Mouse (Mus musculus) limb, embryonic 10.5 days (tissue): ENCODE results near the gene Selenop. TPM values are rescaled to one million over a fixed set of nuclear protein-coding genes. Genes with fewer than 3 reads are reported as not detected.
A peak's percentile ranks its signal among the peaks of the same experiment; 100 is the strongest.
"Not testable (repeated sequence)": the region's sequence is repeated elsewhere in the genome, so short reads cannot be mapped to it uniquely, and the experiment has no call there.

Experiments
- DNase-seq: peaks from one replicate; pipeline ENCODE4 v3.0.0-alpha.2; 2017; ENCODE audit warnings: low spot score
- H3K27ac ChIP-seq: fragments of 300-500 bp; sonication (generic); 2 replicates; pipeline ENCODE4 v1.5.1; 2016; ENCODE audit warnings: mild to moderate bottlenecking
- H3K27me3 ChIP-seq: fragments of 300-500 bp; sonication (generic); 2 replicates; pipeline ENCODE4 v1.6.1; 2016; ENCODE audit warnings: low read depth, mild to moderate bottlenecking; ENCODE audit not compliant: poor library complexity, severe bottlenecking
- H3K36me3 ChIP-seq: fragments of 300-500 bp; sonication (generic); 2 replicates; pipeline ENCODE4 v1.6.1; 2016; ENCODE audit warnings: mild to moderate bottlenecking, moderate library complexity
- H3K4me1 ChIP-seq: fragments of 300-500 bp; sonication (generic); 2 replicates; pipeline ENCODE4 v1.6.1; 2016
- H3K4me3 ChIP-seq: fragments of 300-500 bp; sonication (generic); 2 replicates; pipeline ENCODE4 v1.5.1; 2016; ENCODE audit warnings: mild to moderate bottlenecking, moderate library complexity
- H3K9me3 ChIP-seq: fragments of 300-500 bp; sonication (generic); replicated peaks from 2 replicates; pipeline ENCODE4 v1.6.1; 2016; ENCODE audit warnings: mild to moderate bottlenecking
- WGBS: fragments of 180-500 bp; shearing (Covaris S2); methylation state at CpG from one replicate; pipeline ENCODE4 v1.1.7; 2016; 5-methylcytosine and 5-hydroxymethylcytosine counted together
- polyA plus RNA-seq: library from polyadenylated mRNA; unstranded; fragments of >200 nt; fragmentation: Nextera tagmentation; extraction: Ambion mirVana; gene quantifications from 2 replicates; pipeline ENCODE4 v1.2.1, GENCODE M21; 2016

Gene Selenop
- 26.6 and 32.4 TPM in 2 replicates for polyA plus RNA-seq

DNA sequence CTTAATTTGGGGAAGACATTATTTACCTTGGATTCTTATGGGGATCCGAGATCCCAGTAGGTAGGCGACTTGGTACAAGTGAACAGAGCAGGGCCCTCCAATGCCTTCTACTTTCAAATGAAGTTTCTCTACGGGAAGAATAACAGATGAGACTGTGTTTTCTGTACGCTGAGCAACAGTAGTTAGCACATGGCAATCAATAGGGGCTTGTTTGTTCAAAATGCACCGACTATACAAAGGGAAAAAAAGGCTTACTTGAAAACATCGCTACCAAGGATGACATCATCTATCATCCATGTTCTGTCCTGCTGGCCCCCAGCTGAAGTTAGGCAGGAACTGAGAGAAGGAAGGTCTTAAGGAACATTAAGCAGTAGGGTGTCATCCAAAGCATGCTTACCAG is at the start of gene Selenop:
Gene Selenop (plus strand): TSS at position 301 of the 400 bp plus-strand sequence.
- no peaks in the 10 kb centered on the region for H3K9me3 ChIP-seq
- no peaks in the 10 kb centered on the region for H3K36me3 ChIP-seq
- peaks cover 28% of the 10 kb centered on the region for H3K4me1 ChIP-seq
- 90% methylated on average over 6 of the region's 6 CpGs for WGBS
- no peak within 1 kb of the TSS for H3K4me3 ChIP-seq
- DNase-seq, result no peak
- H3K27ac ChIP-seq, result peak within 1 kb of the TSS; percentile 89
- no peaks in the 10 kb centered on the region for H3K27me3 ChIP-seq

DNA sequence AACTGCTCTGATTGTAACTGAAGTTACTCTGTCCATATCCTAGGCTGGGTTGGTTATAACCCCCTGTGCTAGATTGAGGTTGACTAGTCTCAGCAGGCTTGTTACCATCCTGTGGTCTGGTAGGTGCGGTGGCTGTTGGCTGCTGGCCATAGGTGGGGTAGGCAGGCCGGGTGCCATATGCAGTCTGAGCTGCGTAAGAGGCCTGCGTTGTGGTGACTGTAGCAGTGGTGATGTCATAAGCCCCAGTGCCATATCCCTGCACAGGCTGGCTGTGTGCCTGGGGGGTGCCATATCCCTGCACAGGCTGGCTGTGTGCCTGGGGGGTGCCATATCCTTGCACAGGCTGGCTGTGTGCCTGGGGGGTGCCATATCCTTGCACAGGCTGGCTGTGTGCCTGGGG is 49.7 kb upstream of the Selenop start:
- H3K36me3 ChIP-seq, H3K27ac ChIP-seq, H3K27me3 ChIP-seq, H3K9me3 ChIP-seq, H3K4me3 ChIP-seq, DNase-seq, H3K4me1 ChIP-seq: not testable (repeated sequence)
- WGBS, result 99% methylated on average over 4 of the region's 4 CpGs

DNA sequence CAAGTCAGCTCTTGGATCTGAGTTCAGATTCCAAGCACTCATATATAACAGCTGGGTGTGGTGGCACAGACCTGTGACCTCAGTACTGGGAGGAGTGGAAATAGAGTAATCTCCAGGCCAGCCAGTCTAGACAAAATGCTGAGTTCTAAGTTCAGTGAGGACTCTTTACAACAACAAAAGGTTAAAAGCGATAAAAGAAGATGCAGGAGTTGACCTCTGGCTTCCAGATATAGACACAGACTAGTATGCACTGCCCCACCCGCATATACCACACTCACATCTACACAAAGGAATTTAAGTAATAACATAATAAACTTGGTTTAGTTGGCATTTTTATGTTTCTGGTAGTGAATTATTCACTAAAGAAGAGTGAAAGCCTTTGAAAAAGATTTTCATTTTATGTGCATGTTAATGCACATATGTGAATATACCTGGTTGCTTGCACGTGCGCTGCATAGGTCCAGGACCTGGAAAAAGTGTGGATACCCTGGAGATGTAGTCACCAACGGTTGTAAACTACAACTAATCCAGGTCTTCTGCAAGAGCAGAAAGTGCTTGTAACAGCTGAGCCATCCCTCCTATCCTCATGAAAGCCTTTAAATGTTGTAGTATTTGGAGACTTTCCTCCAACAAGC is 45.4 kb upstream of the Selenop start:
- peaks cover 7% of the 10 kb centered on the region; the same call in 1 of the 2 replicates for H3K4me1 ChIP-seq
- no peaks in the 10 kb centered on the region for H3K27me3 ChIP-seq
- H3K36me3 ChIP-seq, result no peaks in the 10 kb centered on the region
- DNase-seq, result no peak
- WGBS, result 89% methylated on average over 5 of the region's 5 CpGs
- no peak overlapping the region for H3K27ac ChIP-seq
- no peak overlapping the region for H3K4me3 ChIP-seq
- H3K9me3 ChIP-seq, result no peaks in the 10 kb centered on the region

DNA sequence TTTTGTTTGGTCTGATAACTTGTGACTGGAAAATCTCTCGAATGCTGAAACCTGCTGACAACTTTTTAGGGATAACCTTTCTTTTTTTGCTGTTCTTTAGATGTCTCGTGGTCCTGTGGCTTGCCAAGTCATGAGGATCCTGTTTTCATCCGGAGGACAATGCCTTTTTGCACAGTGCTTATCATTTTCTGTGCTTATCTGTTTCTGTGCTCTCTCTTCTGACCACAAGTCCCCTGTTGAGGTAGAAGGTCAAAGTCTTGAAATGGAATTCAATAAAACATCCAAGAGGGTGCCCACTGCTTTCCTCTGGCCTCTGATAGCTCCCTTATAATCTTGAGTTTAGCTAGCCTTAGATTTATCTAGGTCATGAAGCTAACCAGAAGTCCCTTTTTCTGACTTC is 41.8 kb upstream of the Selenop start:
- no peaks in the 10 kb centered on the region for H3K27me3 ChIP-seq
- no peaks in the 10 kb centered on the region for H3K9me3 ChIP-seq
- WGBS, result 85% methylated on average over 3 of the region's 3 CpGs
- H3K4me1 ChIP-seq, result peaks cover 8% of the 10 kb centered on the region; the same call in 1 of the 2 replicates
- H3K4me3 ChIP-seq, result no peak overlapping the region
- no peak overlapping the region for H3K27ac ChIP-seq
- DNase-seq, result no peak
- no peaks in the 10 kb centered on the region for H3K36me3 ChIP-seq

DNA sequence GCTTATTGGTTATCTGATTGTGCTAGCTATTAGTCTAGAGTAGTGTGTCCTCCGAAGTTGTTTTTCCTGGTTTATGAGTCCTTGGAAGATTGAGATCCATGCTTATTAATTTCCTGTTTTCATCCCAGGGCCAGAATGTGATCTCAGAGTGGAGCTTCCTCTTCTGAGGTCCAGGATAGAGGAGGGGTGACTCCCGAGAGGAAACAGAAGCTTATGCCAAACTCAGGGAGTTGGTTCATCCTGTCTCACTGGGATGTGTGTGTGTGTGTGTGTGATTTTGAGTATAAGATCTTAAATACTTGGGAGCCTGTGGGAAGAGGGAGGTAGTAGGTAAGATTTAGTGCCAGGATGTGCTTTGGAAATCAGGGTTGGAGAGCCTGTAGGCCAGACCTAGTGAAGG is 40.2 kb upstream of the Selenop start:
- DNase-seq, result no peak
- H3K27me3 ChIP-seq, result no peaks in the 10 kb centered on the region
- H3K36me3 ChIP-seq, result no peaks in the 10 kb centered on the region
- H3K27ac ChIP-seq, result no peak overlapping the region
- H3K9me3 ChIP-seq, result no peaks in the 10 kb centered on the region
- peaks cover 13% of the 10 kb centered on the region; the same call in 1 of the 2 replicates for H3K4me1 ChIP-seq
- H3K4me3 ChIP-seq, result no peak overlapping the region
- WGBS, result 60% methylated on average over 2 of the region's 2 CpGs

DNA sequence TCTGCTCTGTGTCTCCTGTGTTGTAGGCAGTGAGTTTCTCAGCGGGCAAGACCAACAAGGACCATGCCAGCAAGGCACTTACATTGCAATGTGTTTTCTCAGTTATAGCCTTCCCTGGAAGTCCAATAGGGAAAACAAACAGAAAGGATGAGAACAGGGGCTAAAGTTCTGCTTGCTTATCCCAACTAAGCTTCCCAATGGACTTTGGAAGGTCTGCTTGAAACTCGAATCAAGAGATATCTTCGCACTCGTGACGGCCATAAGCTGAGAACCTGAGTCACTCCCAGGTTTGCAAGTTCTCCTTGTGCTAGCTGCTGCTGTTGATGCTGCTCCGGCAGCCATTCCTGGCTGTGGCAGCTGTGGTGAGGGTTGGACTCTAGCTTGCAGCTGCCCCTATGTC is 39.4 kb upstream of the Selenop start:
- no peaks in the 10 kb centered on the region for H3K9me3 ChIP-seq
- H3K4me3 ChIP-seq, result no peak overlapping the region
- DNase-seq, result no peak
- WGBS, result 95% methylated on average over 6 of the region's 6 CpGs
- H3K36me3 ChIP-seq, result no peaks in the 10 kb centered on the region
- H3K27me3 ChIP-seq, result no peaks in the 10 kb centered on the region
- H3K4me1 ChIP-seq, result peaks cover 13% of the 10 kb centered on the region; the same call in 1 of the 2 replicates
- no peak overlapping the region for H3K27ac ChIP-seq

DNA sequence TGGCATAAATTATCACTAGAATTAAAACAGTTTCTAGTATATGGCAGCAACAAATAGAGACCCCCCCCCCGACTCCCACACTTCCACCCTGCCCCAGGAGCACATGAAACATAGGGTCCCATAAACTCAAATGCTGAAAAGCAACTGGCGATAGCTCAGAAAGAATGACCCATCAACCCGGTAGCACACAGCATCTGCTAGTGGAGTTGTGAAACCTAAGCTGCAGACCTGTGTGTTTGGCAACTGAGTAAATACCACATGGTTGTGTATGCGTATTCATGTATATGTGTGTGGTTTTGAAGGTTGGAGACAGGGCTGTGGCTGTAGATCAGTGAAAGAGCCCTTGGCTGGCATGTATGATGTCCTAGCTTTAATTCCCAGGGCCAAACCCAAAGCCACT is 37.3 kb upstream of the Selenop start:
- WGBS, result 79% methylated on average over 4 of the region's 4 CpGs
- peaks cover 13% of the 10 kb centered on the region; the same call in 1 of the 2 replicates for H3K4me1 ChIP-seq

DNA sequence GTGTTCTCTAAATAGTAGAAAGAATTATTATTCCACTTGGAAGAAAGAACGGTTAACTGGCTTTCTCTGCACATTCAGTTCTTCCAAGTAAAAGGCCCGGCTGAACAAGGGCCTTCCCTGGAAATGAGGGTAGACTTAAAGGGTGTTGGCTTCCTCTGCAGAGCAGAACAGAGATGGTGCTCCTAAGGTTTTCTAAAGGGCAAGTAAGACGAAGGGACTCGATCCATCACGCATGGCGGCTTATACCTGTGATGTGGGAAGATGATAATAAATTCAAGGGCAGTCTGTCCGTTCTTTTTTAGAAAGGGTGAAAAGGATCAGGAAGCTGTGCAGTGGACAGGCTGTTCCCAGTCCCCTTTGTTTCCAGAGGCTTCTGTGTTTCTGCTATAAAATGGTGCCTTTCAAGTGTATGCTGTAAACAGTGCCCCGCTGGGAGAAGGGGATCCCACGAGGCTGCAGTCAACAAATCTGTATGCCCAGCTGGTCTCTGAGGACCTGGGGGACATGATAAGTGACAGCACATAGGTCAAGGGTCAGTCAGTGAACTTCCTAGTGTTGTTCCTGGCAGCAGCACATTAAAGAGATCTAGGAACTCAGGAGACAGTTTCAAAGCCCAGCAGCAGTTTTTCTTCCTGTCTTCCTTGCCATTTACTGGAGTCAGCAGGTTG is 36.0 kb upstream of the Selenop start:
- Histone ChIP-seq H3K9me3 (no peaks in the 10 kb centered on the region), H3K4me1 (peaks cover 12% of the 10 kb centered on the region; the same call in 1 of the 2 replicates), H3K36me3 (no peaks in the 10 kb centered on the region), H3K27me3 (no peaks in the 10 kb centered on the region), H3K4me3 (no peak overlapping the region), H3K27ac (no peak overlapping the region)
- 37% methylated on average over 9 of the region's 9 CpGs for WGBS
- DNase-seq, result no peak

More for the DNA sequence above, 37.3 kb upstream of the Selenop start:
- Histone ChIP-seq H3K4me3 (no peak overlapping the region), H3K27ac (no peak overlapping the region), H3K27me3 (no peaks in the 10 kb centered on the region), H3K36me3 (no peaks in the 10 kb centered on the region), H3K9me3 (no peaks in the 10 kb centered on the region)
- no peak for DNase-seq

DNA sequence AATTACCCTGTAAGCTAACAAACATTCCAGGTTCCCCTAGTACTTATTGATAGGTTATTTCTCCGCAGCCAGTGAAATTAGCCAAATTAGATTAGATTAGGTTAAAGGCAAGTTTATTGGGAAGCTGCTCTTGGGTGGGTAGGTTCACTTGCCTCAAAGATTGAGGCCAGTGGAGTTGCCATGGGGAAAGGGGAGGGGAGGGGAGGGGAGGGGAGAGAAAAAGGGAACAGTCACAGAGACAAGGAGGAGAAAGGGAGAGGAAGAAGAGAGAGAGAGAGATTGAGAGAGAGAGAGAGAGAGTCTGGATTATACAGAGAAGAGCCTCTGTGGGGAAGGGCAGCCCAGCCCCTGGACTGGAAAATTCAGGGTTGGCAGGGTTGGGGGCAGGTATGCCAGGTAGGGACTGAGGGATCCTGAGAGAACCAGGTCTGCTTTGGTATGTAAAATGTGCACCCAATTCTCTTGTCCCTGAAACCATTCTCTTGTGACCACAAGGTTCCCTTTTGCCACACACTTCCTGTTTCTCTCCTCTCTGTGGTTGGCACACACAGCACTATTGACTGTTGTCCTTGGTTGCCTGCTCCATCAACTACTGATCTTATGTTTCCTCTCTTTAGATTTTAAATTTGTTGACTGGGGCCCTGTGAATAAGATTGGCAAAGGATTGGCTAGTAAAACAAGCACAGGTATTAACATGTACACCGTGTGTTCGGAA is 34.4 kb upstream of the Selenop start:
- DNase-seq, result no peak
- H3K27me3 ChIP-seq, result no peaks in the 10 kb centered on the region
- peaks cover 5% of the 10 kb centered on the region; the same call in 1 of the 2 replicates for H3K4me1 ChIP-seq
- no peaks in the 10 kb centered on the region for H3K9me3 ChIP-seq
- no peak overlapping the region for H3K27ac ChIP-seq
- H3K36me3 ChIP-seq, result no peaks in the 10 kb centered on the region
- H3K4me3 ChIP-seq, result no peak overlapping the region
- WGBS, result 83% methylated on average over 3 of the region's 3 CpGs

DNA sequence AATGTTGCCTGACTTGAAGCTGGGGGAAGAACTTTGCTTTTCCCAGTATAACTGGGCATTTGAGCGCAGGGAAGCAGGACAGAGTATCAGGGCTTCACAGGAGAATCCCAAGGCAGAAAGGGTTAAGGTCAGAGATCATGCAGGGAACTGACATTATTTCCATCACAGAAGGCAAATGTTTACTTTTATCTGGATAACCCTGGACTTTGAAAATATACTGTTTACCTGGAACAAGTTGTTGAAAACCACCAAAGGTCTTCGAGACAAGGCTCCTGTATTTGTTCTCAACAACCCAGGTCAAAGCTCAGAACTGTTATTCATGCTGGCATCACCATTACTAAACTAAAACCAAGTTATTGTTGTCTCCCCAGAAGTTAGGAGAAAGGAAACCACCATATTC is 32.0 kb upstream of the Selenop start:
- 90% methylated on average over 2 of the region's 2 CpGs for WGBS
- Histone ChIP-seq H3K4me1 (peaks cover 5% of the 10 kb centered on the region; the same call in 1 of the 2 replicates), H3K4me3 (no peak overlapping the region), H3K9me3 (no peaks in the 10 kb centered on the region), H3K36me3 (no peaks in the 10 kb centered on the region), H3K27ac (no peak overlapping the region), H3K27me3 (no peaks in the 10 kb centered on the region)
- no peak for DNase-seq

DNA sequence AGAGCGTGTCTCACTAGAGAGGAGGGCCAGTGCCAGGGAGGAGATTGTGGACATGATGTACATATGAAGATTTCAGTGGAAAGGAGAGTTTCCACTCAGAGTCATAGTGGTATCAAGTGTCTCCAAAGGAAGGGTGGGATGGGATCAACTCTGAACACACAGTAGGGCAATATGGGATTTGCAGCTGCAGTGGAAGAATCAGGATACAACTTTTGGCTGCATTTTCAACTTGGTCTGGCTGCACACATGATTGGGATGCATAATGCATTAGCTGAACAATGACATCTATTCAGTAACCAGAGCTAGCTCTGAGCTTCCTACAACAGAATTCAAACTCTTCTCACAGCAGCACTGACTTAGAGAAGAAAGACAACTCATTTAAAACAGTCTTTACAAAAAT is 30.4 kb upstream of the Selenop start:
- 77% methylated on average over 1 of the region's 1 CpGs for WGBS
- H3K27me3 ChIP-seq, result no peaks in the 10 kb centered on the region

DNA sequence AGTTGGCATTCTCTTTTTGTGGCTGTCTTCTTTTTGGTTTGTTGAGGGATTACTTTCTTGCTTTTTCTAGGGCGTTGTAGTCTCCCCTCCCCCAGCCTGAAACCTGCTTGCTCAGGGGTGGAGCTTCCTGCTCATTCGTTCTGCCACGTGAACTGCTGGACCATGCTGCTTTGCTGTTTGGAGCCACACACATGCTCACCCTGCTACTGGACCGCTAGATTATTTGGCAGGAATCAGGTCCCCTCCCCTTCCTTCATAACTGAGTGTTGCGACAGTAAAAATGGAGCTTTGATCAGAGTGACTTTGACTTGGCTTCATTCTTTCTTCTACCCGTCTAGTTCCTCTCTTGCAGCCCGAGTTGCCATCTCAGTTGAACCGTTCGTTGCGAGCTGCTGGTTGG is 23.3 kb upstream of the Selenop start:
- DNase-seq, H3K4me3 ChIP-seq, H3K4me1 ChIP-seq, H3K36me3 ChIP-seq, H3K27ac ChIP-seq, H3K27me3 ChIP-seq, H3K9me3 ChIP-seq: not testable (repeated sequence)
- WGBS, result 91% methylated on average over 10 of the region's 10 CpGs

More for the DNA sequence above, 30.4 kb upstream of the Selenop start:
- no peak overlapping the region for H3K4me3 ChIP-seq
- no peak for DNase-seq
- H3K27ac ChIP-seq, result no peak overlapping the region
- no peaks in the 10 kb centered on the region for H3K4me1 ChIP-seq
- no peaks in the 10 kb centered on the region for H3K9me3 ChIP-seq
- H3K36me3 ChIP-seq, result no peaks in the 10 kb centered on the region

DNA sequence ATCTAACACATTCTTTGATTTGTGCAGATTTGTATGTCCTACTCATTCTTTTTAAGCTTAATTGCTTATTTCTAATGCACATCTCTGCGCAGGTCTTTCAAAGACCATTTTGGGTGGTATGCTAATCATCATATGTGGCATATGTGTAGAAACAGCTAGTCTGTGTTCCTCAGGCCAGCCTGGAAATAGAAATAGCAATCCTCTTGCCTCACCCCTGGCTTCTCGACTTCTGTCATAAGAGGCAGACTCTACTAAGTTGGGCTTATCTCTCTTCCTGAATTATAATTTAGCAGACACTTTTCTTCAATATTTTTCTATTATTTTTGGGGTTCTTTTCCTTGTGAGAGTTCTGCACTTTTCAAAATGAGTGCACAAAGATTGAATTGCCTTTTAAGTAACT is 17.7 kb upstream of the Selenop start:
- no peak for DNase-seq
- no peaks in the 10 kb centered on the region for H3K36me3 ChIP-seq
- H3K27me3 ChIP-seq, result no peaks in the 10 kb centered on the region
- no peak overlapping the region for H3K27ac ChIP-seq
- 97% methylated on average over 2 of the region's 2 CpGs for WGBS
- H3K4me3 ChIP-seq, result no peak overlapping the region
- H3K9me3 ChIP-seq, result no peaks in the 10 kb centered on the region
- H3K4me1 ChIP-seq, result no peaks in the 10 kb centered on the region
